Mouse (Mus musculus): ENCODE measurements at regions not wholly inside any gene's neighbourhood (a gene's known extent, or its start where the extent isn't known, plus 50 kb on each side); places are given as distances from the start of the nearest gene placed in this dataset.
A peak's percentile ranks its signal among the peaks of the same experiment; 100 is the strongest.

DNA sequence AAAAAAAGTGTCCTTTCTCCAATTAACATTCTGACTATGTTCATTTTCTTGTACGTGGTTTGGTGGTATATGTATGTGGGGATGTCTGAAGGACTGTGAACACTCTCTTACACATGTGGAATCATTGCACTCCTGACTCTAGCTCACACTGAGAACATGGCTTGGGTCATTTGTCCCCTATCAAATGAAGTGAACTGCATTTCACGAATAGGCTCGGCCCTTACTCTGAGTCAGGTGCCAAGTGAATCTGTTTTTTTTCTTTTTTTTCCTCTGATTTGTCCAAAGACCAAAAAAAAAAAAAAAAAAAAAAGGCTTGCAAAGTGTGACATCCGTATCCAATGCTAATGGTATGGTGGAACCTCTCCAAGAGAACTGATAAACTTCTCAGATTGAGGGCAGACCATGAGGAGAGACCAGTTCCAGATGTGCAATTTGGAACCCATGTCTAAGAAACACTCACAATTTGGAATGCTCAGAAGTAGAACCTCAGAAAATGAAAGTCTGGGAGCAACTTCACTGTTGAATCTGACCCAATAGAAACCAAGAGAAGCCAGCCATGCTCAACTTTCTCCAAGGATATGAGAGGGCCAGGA is 631.7 kb upstream of the Fam160b2 start:
- DNase-seq (ENCODE audit: low read depth): no peak

DNA sequence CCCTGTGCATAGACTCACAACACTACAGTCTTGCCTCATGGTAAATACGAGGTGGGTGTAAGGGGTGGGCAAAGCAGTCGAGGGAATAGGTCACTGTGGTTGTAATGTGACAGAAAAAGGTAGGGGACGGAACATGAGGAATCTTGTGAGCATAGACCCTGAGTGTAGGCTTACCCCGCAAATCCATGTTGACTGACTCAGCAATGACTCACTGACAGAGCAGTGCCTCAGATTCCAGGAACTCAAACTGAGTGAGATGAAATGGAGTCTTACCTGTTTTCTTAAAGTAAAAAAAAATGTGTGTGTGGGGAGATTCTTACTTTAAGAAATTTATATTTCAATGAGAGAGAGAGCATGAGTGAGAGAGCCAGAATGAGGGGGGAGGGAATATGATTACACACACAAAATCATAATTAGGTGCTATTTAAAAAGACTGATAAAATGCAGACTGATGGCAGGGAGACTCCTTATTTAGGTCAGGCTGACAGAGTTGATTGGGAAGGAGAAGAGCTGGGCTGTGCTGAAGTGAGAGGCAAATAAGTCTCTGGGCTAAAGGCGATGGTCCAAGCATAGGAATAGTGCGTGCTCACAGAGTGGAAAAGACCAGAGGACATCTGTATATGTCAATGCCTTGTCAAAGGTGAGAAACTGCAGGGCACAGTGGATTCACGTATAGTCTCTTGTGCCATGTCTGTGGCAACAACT is 631.0 kb upstream of the Fam160b2 start:
- DNase-seq (ENCODE audit: low read depth): no peak

DNA sequence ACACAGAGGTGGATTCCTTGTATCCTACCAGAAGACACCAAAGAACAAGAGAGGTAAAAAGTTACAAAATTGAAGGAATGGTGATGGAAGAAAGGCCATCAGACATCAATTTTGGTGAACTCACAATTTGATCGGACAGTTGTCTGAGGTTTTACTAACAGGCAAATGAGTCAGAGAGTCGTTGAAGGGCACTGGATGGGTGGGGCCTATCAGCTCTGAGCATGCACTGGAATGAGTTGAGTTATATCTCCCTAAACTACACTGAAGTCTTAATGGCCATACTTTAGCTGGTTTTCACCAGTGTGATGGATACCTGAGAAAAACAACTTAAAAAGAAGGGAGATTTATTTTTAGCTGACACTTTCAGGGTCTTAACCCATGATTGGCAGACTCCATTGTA is 630.3 kb upstream of the Fam160b2 start:
- DNase-seq (ENCODE audit: low read depth): no peak

DNA sequence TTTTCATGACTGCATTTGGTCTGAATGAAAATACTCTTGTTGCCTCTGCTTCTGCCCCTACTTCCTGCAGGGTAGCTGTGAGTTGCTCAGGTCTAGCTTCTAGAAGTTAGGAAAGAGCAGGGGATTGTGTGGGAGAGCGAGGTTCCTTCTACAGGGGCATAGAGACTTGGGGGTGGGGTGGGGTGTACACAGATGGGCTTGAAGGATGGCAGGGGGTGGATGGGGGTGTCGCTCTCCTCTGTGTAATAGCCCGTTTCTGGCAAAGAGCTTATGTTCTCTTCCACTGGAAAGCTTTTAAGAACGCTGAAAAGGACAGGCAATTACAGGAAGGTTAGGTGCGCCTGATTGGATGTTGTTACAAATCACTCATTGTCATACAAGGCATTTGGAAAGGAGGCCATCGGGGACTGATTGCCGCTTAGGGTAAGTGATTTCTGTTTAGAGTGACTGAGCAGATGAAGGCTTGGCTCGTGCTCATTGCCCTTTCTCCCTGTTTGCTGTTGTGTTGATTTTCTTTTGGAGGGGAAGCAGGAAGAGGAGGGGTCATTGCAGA is 629.3 kb upstream of the Fam160b2 start:
- no peak for DNase-seq (ENCODE audit: low read depth)

DNA sequence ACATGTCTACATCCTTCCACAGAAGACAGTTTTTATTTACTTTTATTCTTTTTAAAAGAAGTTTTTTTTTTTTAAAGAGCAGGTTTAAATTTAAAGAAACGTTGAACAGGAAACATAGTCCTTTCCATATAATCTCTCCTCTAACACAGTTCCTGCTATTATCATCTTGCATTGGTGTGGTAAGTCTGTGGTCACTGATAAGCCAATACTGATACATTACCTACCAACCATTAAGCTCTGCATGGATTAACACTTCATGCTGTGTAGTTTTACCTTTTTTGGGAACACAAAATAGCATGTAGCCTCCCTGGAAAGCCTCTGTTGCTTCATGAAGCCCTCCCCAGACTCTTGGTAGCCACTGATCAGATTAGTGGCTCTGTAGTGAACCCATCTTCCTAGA is 617.4 kb upstream of the Fam160b2 start:
- no peak for DNase-seq (ENCODE audit: low read depth)

DNA sequence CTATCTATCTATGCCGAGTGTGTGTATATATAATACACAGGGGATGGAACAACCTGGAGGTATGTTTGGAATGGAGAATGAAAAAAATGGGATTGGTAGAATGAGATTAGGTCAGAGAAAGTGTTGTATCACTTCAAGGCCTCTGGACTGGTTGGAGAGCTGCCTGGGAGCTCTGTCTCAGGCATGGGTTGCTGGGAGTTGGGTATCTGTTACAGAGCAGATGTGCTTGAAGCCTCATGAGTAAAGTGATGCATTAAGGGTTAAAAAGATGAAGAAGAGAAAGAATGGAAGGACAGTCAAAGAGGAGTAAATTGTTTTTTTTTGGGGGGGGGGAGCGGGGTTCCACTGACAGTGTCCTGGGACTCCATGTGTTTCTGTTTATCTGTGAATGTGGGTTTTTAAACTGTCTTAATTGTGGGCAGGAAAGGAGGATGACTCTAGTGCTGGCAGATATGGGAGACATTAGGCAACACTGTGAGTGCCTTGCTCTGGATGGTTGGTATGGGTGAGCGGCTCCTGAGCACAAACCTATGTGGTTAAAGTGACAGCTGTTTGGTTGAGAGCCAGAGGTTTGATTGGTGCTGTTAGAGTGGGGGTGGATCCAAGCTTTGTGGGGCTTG is 611.8 kb upstream of the Fam160b2 start:
- no peak for DNase-seq (ENCODE audit: low read depth)

DNA sequence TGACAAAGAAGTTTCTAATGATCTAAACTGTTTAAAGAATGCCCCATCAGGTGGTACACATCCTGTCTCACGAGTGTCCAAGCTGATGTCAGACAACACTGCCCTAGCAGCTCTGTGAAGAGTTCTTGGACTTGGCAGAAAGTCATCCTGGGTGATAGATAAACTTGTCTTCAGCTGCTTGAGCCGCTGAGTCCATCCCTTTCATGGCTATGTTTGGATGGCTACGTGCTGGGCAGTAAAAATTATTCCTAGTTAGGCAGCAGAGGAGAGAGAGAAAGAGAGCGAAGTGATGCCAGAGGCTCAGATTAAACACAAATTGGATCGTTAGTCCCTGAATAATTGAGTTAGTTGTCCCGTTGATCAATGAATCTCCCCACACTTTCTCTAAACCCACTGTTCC is 603.8 kb upstream of the Fam160b2 start:
- DNase-seq (ENCODE audit: low read depth): no peak

DNA sequence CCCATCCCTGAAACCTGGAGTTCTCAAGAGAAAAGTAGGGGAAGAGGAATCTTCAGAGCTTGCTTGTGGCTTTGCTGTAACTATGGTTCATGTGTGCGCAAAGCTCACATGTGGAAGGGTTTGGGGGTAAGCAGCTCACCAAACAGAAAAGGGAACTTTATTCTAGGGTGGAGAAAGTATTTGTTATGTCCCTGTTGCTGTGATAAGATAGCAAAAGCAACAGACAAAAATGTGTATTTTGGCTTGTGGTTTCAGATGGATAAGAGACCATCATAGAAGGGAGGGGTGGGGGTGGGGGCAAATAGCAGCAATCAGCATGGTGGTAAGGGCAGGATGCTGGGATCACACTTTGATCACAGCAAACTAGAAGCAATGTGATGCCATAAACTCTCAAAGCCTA is 601.3 kb upstream of the Fam160b2 start:
- no peak for DNase-seq (ENCODE audit: low read depth)

DNA sequence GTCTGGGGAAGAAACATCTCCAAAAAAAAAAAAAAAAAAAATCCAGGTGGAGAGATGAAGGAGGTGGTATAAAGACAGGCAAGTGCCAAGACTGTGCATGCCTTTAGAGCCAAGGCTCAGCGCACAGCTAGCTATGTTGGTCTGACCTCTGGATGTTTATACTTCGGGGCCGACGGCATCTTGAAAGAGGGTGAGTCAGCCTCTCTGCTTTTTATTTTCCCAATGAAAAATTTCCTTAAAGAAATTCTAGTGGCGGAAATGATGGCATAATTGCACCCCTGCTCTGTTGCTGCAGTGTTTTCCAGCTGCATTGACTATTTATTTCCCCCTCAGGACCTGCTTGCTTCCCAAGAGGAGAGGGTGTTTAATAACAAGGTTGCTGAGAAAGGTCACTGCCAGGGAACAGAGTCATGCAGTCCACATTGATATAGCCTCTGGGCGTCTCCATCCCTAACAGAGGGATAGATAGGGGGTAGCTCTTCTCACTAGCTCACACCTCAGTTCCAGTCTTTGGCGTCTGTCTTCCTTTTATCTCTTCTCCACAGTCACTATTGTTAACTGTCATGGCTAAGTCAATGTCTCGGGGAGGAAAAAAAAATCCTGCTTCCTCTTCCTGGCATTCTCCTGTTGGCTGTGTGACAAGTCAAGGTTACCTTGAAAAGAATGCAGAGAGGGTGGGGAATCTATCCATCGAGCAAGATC is 599.7 kb upstream of the Fam160b2 start:
- no peak for DNase-seq (ENCODE audit: low read depth)

DNA sequence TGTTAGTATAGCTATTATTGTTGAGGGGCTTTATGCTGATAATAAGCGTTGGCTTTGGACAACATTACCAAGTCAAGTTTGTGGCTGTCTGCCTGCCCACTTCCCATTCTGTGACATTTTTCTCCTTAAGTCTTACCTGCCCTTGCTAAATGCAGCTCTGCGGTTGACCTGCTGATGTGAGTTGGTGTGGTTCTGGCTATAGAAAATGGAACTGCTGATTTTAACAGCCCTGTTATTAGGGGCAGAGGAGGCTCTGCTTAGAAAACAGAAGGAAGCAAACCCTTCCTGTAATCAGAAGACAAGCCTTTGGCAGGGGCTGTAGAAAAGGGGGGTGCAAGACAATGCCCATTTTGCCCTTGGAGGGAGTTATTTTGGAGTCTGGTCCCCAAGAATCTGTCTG is 594.6 kb upstream of the Fam160b2 start:
- DNase-seq (ENCODE audit: low read depth): no peak

DNA sequence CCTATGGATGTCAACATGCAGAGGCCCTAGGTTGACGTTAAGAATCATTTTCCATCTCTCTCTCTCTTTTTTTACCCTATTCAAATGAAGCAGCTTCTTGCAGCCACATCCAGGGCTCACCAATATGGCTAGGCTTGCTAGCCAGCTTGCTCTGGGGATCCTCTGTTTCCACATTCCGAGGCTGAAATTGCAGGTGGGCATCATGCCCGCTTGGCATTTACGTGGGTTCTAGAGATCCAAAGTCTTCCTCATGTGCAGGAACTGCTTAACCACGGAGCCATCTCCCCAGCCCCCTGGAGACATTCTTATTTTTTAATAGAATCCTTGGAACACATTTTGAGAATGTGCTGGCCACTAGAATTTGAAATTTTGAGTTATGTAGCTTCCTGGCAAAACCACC is 592.9 kb upstream of the Fam160b2 start:
- no peak for DNase-seq (ENCODE audit: low read depth)

DNA sequence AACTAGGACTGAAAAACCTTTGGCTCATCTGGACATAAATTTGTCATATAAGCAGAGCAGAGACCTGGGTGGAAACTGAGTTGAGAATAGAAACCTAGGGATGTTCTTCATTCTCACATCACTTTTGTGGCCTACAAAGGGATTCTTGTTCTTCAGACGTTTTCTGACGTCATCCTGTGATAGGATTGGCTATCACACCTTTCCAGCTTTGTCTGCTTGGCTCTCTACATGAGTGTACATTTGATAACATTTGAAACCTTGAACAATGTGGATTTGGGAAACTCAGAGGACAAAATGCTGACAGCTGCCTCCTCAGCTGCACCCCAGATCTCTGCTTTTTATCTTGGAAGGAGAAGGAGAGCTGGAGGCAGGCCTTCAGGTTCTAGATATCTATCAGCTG is 589.7 kb upstream of the Fam160b2 start:
- DNase-seq (ENCODE audit: low read depth): no peak

DNA sequence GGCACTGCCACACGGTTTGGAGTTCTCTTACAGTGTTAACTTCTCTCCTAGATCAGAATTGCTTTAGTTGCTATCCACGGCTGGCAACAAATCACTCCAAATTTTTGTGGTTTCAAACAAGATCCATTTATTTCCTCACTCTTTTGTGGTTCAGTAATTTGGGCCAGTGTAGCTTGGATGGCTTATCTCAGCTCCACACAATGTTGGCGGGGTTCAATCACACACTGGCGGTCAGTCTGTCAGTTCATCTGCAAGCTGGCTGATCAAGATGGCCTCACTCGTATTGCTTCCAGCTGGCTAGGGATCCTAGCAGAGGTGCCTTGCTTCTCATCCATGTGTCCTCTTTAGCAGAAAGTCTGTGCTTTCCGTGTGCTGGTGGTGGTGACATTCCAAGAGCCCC is 577.7 kb upstream of the Fam160b2 start:
- DNase-seq (ENCODE audit: low read depth): no peak

DNA sequence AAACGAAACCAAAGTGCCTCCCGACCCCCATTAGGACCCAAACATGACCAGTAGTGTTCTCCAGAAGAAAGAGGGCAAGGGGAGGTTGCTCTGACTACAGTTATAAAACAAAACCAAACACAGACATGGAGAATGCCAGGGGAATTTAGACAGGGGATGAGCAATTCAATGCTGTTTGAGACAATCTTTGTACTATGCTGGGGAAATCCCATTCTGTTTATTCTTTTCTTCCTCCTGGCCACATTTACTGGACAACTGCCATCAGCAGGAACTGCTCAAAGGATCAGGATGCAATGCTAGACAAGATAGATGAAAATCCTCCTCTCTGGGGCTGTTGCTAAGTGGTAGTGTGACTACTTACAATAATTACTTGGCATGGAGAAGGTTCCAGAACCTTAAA is 574.5 kb upstream of the Fam160b2 start:
- DNase-seq (ENCODE audit: low read depth): no peak

DNA sequence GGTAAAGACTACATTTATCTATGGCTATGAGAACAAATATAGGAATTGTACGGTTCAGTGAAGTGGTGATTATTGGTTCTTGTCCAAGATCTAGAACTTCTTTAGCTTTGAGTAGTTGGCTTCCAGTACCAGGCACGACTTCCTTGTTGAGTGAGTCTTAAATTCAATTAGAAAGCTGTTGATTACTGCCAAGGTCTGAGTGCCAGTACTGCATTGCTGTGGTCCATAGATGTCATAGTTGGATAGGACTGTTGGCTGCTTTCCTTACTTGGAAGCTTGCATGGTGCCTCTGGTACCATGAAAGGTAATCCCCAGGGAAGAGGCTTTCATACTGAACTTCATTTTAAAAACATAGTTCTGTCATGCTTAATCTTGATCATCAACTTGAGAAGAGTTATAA is 559.9 kb upstream of the Fam160b2 start:
- DNase-seq (ENCODE audit: low read depth): no peak

DNA sequence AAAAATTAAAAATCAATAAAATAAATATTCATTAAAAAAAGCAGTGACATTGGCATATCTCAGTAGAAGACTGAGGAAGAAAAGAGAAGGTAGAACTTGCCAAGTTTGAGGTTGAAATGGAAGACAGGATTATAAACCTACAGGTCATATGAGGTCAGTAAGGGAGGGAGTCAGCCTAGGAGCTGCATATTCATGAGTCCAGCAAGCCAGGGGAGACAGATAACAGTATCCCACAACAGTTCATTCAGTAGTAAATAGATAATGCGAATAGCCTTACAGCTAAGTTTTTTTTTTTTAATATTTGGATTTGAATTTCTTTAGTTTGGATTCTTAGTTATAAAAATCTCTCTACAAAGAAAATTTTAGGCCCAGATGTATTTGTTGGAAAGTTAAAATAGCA is 542.8 kb upstream of the Fam160b2 start:
- no peak for DNase-seq (ENCODE audit: low read depth)

DNA sequence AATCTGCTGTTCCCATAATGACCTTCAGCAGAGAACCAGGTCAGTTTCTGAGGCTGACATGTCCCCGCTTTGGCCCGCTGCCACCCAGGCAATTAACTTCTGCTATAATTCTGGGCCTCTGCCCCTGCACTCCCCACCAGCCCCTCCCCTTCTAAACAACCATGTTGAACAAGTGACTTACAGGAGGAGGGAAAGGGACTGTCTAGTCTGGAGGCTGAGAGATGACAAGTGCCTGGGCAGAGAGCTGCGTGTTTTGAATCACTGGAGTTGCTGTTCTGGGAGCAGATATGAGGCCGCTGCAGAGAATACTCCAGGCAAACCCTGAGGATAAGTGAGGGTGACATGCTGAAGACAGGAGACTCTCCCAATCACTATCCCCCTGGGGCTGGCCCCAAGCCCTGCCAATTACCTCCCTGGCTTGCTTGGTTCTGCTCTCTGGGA is 530.2 kb upstream of the Fam160b2 start:
- DNase-seq (ENCODE audit: low read depth): no peak

DNA sequence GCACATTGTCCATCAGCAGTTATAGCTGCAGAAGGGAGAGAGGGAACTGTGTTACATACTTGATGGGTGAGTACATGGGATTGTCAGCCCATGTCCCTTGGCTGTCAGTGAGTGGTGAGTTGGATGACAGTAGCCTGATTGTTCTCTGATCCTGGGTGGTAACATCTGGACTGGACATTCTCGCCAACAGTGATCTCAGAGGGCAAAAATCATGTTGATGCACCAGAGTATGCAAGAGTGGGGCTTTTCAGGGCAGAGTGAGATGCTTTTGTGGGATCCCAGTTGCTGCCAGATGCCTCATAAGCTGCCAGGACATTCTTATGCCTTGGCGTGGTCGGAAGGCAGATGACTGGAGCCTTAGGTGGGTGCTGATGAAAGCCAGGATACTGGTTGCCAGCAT is 528.9 kb upstream of the Fam160b2 start:
- no peak for DNase-seq (ENCODE audit: low read depth)

DNA sequence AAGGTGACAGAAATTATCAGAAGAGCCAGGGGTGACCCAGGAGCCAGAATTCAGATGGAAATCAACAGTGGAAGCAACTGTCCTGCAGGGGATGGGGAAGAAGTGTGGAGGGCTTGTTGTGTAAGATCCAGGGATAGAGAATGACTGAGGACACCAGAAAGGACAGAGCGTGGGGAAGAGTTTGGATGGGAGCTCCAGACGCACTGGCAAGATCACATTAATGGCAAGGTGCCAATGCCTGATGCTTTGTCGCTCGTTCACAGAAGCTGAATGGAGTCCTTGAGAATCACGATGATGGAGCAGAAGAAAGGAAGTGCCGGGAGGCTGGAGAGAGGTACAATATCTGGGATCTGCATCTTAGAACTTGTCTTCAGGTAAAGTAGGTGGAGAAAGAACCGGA is 519.0 kb upstream of the Fam160b2 start:
- DNase-seq (ENCODE audit: low read depth): no peak

DNA sequence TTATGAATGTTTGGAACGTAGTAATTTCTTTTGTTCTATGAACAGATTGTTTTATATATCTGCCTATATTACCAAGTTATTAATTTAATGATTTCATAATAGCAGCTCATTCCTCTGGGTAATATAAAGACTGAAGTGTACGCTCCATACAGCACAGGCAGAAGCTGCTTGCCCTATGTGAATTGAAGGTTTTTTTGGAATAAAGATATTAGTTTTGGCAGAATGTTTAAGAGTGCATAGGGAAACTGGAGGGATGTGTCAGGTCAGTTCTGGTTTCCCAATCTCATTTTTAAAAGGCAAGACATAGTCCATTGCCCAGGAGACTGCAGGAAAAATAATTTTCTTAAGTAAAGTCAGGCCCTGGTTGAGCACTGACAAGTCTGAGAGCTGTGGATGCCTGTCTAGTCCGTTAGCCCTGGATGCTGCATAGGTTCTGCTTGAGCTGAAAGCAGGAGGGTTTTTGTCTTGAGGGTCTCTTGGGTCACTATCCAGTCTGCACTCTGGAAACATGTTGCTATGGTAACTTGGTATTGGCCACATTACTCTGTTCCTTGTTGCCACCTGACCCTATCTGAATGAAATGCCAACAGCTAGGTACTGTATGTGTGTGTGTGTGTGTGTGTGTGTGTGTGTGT is 516.3 kb upstream of the Fam160b2 start:
- no peak for DNase-seq (ENCODE audit: low read depth)

DNA sequence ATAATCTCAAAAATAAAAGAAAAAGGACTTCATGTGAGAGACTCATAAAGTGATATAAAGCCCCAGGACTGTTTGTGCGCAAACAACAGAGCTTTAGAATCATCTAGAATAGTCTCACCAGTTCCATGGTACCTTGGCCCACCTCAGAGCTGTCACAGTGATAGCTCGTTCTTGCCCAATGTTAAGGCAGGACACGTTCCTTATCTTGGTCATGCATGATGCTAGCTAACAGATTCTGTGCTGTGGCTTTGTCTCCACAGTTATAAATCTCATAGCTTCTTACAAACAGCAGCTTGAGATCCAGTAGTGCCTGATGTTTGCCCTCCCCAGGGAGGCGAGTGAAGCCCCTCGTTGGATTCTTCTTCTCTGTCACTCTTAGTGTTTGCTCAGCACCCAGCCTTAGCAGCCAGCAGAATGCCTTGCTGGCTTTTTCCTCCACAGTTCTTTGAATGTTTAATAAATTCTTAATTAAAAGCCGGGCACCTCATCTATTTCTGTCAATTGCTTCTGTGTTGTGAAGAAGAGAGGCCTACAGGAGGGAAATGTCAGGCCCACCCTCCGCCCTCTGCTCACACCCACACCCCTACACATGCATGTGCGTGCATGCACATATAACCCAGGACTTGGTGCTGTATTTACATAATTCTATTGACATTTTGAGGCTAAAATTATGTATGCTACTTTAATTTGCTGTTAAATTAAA is 515.6 kb upstream of the Fam160b2 start:
- no peak for DNase-seq (ENCODE audit: low read depth)

DNA sequence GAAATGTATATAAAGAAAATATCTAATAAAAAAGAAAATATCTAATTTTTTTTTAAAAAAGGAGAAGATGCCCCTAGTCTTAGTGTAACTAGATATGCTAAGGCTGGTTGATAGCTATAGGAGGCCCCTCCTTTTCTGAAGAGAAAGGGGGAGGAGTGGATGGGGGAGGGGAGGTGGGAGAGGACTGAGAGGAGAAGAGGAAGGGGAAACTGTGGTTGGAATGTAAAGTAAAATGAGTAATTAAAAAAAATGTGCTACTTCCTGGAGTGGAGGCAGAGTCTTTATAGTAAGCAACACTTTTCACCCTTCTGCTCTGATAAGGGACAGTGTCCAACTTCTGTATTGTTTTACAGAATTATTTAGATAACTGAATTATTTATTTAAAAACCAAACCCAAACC is 513.6 kb upstream of the Fam160b2 start:
- peak; percentile 45 for DNase-seq (ENCODE audit: low read depth)

Measured in induced T-regulatory cell, adult 2 months (primary cell).